Mouse (Mus musculus) adrenal gland, adult 18-20 months (tissue): ENCODE results near the gene Gprasp1. TPM values are rescaled to one million over a fixed set of nuclear protein-coding genes. Genes with fewer than 3 reads are reported as not detected.
"Not testable (repeated sequence)": the region's sequence is repeated elsewhere in the genome, so short reads cannot be mapped to it uniquely, and the experiment has no call there.

Source experiments
- DNase-seq, 2 experiments: peaks; one replicate each; pipeline ENCODE4 v3.0.0; 2021 to 2022; ENCODE audit warnings: low spot score in 2 of 2
- microRNA-seq, 2 experiments: library from miRNA; unstranded; fragments of <30 nt; microRNA quantifications; one replicate each; pipeline ENCODE4 v1.2.0; 2021; ENCODE audit warnings: borderline number of aligned reads in 2 of 2
- total RNA-seq, 2 experiments: library from RNA; stranded (reverse); gene quantifications; 1 replicate in 1 of 2; 2 replicates in 1 of 2; pipeline ENCODE4 v1.2.3; 2021

The Gprasp1 gene
- total RNA-seq, 2 experiments from 2014 or later = 83.7 to 124 TPM

GRCm38 (mm10) chrX:135805780-135806179 is 63.2 kb downstream of the Gprasp1 start:
- peak in 1 of 2 experiments; percentile 45 for DNase-seq

GRCm38 (mm10) chrX:135835896-135836295 is 93.4 kb downstream of the Gprasp1 start:
- not testable (repeated sequence) for DNase-seq

DNA sequence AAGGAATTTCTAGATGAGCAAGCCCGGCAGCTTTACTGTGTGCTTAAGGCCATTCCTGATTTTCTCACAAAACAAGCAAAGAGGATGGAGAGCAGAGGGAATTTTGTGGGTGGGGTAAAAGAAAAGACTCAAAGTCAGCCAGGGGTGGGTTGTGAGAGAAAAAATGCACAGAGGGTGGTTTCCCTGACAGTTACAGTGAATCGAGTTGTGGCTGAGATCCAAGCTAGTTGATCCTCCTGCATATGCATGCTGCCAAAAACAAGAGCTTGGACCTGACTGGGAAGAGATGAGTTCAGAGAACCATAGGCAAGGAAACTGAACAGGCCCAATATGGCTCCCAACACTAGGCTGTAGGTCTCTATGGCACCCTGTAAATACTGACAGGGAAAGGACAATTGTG is 95.4 kb downstream of the Gprasp1 start:
- DNase-seq = no peak

GRCm38 (mm10) chrX:135838521-135839360 is 96.2 kb downstream of the Gprasp1 start, which contains the start of gene Gprasp2:
Gene Gprasp2, plus strand, starts transcription at chrX:135839034.
- peak in 1 of 2 experiments; percentile 24 for DNase-seq

DNA sequence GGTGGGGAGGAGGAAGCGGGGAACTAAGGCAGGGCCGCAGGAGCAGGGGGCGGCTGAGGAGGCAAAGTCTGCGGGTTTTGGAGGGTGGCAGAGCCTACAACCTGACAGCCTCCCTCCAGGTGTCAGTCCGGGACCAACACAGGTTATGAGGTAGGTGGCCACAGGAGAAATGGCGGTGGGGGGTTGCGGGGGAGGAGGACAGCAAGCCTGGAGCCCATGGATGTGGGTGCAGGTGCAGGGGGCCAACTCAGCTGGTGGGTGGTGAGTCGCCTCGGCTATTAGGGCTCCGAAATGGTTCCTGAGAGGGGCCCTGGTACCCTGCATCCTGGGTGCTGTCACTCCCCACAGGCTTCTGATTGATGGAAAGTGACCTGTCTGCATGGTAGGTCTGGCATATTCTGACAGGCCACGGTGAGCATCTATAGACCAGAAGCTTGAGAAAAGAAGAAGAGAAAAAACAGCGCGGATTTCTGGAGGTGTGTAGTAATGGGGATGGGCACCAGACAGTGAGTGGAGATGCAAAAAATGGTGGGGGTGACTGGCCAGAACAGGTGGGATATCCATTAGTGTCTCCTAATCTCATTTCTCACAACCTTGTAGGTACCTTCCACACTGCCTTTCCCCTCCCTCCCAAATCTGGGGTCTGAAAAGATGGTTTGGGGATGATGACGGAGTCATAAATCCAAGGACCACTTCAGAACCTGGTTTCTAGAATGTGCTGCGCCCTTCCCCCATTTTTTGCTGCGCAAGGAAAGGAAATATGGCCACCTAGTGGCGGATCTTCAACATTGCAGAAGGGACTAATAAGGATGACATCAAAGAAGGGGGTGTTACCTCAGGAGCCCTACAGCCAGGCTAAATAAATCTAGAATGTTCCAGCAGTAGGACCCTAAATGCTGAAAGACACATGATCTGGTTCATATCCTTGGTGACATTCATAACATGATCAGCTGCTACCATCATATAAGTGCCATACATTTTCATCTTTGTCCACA is 97.2 kb downstream of the Gprasp1 start:
- not testable (repeated sequence) for DNase-seq

Small RNA genes lying within 50 kb of the gene (microRNA-seq; reads per million reads assigned to microRNA genes)
- gene Mir1970 = 0 reads per million in 2 experiments
- 0 reads per million in 2 experiments for gene Mir7646

Other genes starting within 250 kb of the Gprasp1 start
- gene AV320801, start 248.1 kb upstream of the Gprasp1 start, total RNA-seq = not detected
- not detected for gene Nxf7, start 144.0 kb upstream of the Gprasp1 start, total RNA-seq
- gene Prame, start 115.0 kb upstream of the Gprasp1 start, total RNA-seq = not detected
- gene Tcp11x2, start 48.9 kb upstream of the Gprasp1 start, total RNA-seq = not detected
- gene Tmsb15a, start 17.5 kb upstream of the Gprasp1 start, total RNA-seq = not detected
- 10 to 100 TPM in 1 of 2 experiments, 1 to 10 TPM in 1; 7.1 to 20.0 TPM for gene Armcx5, start within 50 bp of the Gprasp1 start, total RNA-seq
- gene Bhlhb9, start 54.9 kb downstream of the Gprasp1 start, total RNA-seq = 10 to 100 TPM; 13.9 to 14.9 TPM
- 10 to 100 TPM; 37.6 to 41.5 TPM for gene Gprasp2, start 96.3 kb downstream of the Gprasp1 start, total RNA-seq